Mouse (Mus musculus) ES-Bruce4 (cell line): ENCODE results near the gene H2al1f.
"Not testable (repeated sequence)": the region's sequence is repeated elsewhere in the genome, so short reads cannot be mapped to it uniquely, and the experiment has no call there.

ENCODE experiments used
- CTCF ChIP-seq: IDR thresholded peaks from one replicate; pipeline ENCODE4 v1.8.1; 2011; ENCODE audit warnings: low read depth, low read length
- EP300 ChIP-seq: IDR thresholded peaks from 2 replicates; pipeline ENCODE4 v1.6.1; 2011; ENCODE audit warnings: low read depth, low read length; ENCODE audit not compliant: insufficient read depth
- POLR2A ChIP-seq: IDR thresholded peaks from one replicate; pipeline ENCODE4 v1.8.1; 2011; ENCODE audit warnings: low read length; ENCODE audit not compliant: insufficient read depth

DNA sequence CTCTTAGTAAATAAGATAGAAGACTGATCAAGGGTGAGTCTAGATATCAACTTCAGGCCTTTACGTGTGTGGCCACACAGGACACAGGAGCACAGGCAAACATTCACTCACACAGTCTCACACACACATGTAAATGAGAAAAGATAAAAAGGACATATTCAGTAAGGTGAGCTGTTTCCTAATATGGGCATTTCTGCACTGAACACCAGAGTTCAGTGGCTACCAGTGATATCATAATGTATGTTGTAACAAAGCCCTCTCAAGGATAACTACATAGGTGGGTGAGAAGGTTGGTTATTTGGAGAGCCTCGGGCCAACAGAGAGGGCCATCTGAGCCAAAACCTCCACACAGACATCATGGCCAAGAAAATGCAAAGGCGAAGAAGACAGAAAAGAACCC is 3.3 kb upstream of the H2al1f start, which contains the start of gene H2al1e:
- TF ChIP-seq CTCF, POLR2A, EP300: not testable (repeated sequence)
